Mouse (Mus musculus) kidney, embryonic 15.5 days (tissue): ENCODE results near the gene P4htm. TPM values are rescaled to one million over a fixed set of nuclear protein-coding genes. Genes with fewer than 3 reads are reported as not detected.

Experiments used
- ATAC-seq: fragments of 200-750 bp; cut with Nextera tagmentation; replicated peaks from 2 replicates; pipeline ENCODE4 v1.8.0; 2017; ENCODE audit warnings: moderate TSS enrichment; ENCODE audit not compliant: low FRiP score
- H3K27ac ChIP-seq: fragments of 300-500 bp; sonication (generic); 2 replicates; pipeline ENCODE4 v1.5.1; 2015; ENCODE audit warnings: mild to moderate bottlenecking, inconsistent platforms
- H3K27me3 ChIP-seq: fragments of 300-500 bp; sonication (generic); 2 replicates; pipeline ENCODE4 v1.6.1; 2015; ENCODE audit warnings: inconsistent platforms
- H3K36me3 ChIP-seq: fragments of 300-500 bp; sonication (generic); 2 replicates; pipeline ENCODE4 v1.6.1; 2015; ENCODE audit warnings: inconsistent platforms
- H3K4me1 ChIP-seq: fragments of 300-500 bp; sonication (generic); 2 replicates; pipeline ENCODE4 v1.6.1; 2015; ENCODE audit warnings: inconsistent platforms
- H3K4me2 ChIP-seq: fragments of 300-500 bp; sonication (generic); 2 replicates; pipeline ENCODE4 v1.6.1; 2015; ENCODE audit warnings: moderate library complexity, mild to moderate bottlenecking, inconsistent platforms
- H3K4me3 ChIP-seq: fragments of 300-500 bp; sonication (generic); replicated peaks from 2 replicates; pipeline ENCODE4 v1.5.1; 2015; ENCODE audit warnings: mild to moderate bottlenecking, inconsistent platforms
- H3K9ac ChIP-seq: fragments of 300-500 bp; sonication (generic); 2 replicates; pipeline ENCODE4 v1.6.1; 2015; ENCODE audit warnings: mild to moderate bottlenecking, inconsistent platforms
- H3K9me3 ChIP-seq: fragments of 300-500 bp; sonication (generic); replicated peaks from 2 replicates; pipeline ENCODE4 v1.6.1; 2016; ENCODE audit warnings: inconsistent platforms
- WGBS: fragments of 180-500 bp; shearing (Covaris S2); methylation state at CpG from one replicate; pipeline ENCODE4 v1.1.7; 2015; ENCODE audit warnings: mixed read lengths; 5-methylcytosine and 5-hydroxymethylcytosine counted together
- polyA plus RNA-seq: library from polyadenylated mRNA; unstranded; fragments of >200 nt; fragmentation: Nextera tagmentation; extraction: Ambion mirVana; gene quantifications from 2 replicates; pipeline ENCODE4 v1.2.1, GENCODE M21; 2015

P4htm gene
- polyA plus RNA-seq, 1 experiment from 2014 or later: 11.7 TPM

DNA sequence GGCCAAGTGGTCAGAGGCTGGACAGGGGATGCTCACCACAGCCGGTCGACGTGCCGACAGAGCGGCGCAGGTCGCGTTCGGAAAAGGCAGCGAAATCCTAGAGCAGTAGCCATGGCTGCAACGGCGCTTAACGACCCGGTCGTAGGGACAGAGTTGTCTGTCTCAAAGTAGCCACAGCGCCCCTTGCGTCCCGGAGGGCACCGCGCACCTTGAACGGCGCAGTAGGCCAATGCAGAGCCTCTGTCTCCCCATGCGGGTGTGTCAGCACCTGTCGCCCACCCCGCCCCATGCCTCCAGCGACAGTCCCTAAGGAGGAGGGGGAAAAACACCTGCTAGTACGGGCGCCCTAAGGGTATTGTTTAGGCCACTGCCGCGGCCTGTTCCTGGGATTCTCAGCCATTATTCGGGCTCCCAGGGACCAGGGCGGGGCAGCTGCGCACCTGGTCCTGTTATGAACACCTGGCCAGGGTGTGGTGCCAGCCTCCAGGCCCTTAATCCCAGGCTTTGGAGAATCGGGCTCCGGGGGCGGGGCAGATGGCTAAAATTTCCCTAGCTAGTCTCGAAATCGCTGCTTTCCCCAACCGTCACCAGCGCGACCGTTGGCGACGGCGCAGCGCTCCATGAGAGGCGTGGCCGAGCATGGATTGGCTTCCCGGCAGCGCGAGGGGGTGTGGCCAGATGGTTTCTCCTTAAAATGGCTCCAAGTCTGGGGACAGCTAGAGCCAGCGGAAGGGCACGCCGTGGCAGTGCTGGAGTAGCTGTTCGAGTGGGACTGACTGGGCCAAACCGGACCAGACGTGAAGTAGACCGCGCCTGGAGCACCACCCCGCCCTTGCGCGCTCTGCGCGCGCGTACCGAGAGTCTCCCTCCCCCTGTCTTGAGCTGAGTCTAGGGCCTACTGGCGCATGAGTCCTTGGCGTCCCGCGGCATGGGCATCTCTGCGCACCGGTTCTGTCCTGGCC lies 30.4 kb downstream of the P4htm start, which contains the start of gene Ndufaf3:
Gene Ndufaf3 (minus strand): TSS at position 620 of the 962 bp plus-strand sequence.
- Histone ChIP-seq H3K4me3 (peak within 1 kb of the TSS; percentile 64), H3K36me3 (peaks cover 55% of the 10 kb centered on the region), H3K27ac (peak within 1 kb of the TSS; percentile 94), H3K9ac (peak within 1 kb of the TSS; percentile 72), H3K4me1 (peaks cover 44% of the 10 kb centered on the region), H3K9me3 (no peaks in the 10 kb centered on the region), H3K4me2 (peak within 1 kb of the TSS; percentile 91), H3K27me3 (no peaks in the 10 kb centered on the region)
- peak; percentile 82 for ATAC-seq
- WGBS: under 1% methylated on average over 73 of the region's 73 CpGs

DNA sequence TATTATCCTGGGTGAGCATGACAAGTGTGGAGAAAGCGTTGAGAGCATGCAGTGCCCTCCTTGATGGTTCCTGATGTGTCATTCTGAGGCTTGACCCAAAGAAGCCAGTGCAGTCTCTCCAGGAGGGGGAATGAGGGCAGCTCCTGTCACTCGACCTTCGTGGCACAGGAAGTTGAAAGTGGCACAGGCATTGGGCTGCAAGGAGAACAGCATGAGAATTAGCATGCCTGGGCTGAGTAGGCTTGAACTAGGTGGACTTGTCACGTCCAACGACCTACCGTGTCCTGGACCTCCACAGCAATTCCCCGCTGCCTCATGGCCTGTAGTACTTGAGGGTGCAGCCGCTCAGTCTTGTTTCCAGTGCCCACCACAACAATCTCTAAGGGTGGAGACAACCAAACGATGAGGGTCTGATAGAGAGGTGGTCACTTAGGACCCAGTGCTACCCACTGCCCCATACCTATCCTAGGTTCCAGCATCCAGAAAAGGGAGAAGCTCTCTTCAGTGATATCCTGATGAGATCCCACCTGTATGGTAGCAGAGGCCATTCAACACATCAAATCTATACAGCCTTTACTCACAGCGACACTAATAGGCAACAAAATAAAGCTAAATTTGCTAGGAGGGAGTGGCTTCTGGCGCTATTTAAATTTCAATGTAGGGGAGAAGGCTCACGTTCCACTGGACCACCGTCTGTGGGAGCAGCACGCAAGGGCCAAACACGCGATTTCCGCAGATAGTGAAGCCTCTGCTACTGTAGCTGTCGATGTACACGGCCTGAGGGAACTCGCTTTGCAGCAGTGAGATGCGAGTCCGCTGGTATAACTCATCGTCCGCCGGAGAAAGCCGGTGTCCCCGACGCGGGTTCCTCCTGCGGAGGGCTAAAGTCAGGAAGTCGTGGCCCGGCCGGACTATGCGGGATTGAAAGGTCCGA lies 31.3 kb downstream of the P4htm start:
- peak overlapping the region; percentile 64 for H3K4me3 ChIP-seq
- 12% methylated on average over 35 of the region's 35 CpGs for WGBS
- H3K9ac ChIP-seq: peak overlapping the region; percentile 72
- H3K4me2 ChIP-seq: peak overlapping the region; percentile 91
- no peaks in the 10 kb centered on the region for H3K9me3 ChIP-seq
- H3K4me1 ChIP-seq: peaks cover 52% of the 10 kb centered on the region
- H3K36me3 ChIP-seq: peaks cover 55% of the 10 kb centered on the region
- no peak for ATAC-seq
- peak overlapping the region; percentile 94 for H3K27ac ChIP-seq
- H3K27me3 ChIP-seq: no peaks in the 10 kb centered on the region

DNA sequence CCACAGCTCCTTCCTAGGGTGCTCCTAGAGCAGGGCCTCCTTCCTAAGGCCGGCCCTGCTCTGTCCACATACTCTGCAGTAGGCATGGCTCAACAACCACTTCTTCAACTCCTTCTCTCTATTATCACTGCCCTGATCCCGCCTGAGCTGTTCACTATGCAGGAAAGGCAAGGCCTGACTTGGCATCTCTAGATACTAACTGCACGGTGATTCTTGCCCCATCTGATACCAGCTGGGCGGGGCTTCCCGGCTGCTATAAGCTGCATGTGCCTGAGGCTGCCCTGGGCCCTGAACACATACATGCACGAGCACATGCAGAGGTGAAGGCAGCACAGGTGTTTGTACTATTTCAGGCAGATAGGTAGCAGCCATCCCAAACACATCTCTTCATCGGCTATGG lies 33.3 kb downstream of the P4htm start:
- H3K36me3 ChIP-seq: peaks cover 56% of the 10 kb centered on the region
- H3K4me3 ChIP-seq: no peak overlapping the region
- no peak overlapping the region for H3K27ac ChIP-seq
- H3K4me1 ChIP-seq: peaks cover 41% of the 10 kb centered on the region
- no peak overlapping the region for H3K9ac ChIP-seq
- no peaks in the 10 kb centered on the region for H3K27me3 ChIP-seq
- ATAC-seq: no peak
- H3K9me3 ChIP-seq: no peaks in the 10 kb centered on the region
- H3K4me2 ChIP-seq: no peak overlapping the region
- WGBS: 84% methylated on average over 7 of the region's 7 CpGs

DNA sequence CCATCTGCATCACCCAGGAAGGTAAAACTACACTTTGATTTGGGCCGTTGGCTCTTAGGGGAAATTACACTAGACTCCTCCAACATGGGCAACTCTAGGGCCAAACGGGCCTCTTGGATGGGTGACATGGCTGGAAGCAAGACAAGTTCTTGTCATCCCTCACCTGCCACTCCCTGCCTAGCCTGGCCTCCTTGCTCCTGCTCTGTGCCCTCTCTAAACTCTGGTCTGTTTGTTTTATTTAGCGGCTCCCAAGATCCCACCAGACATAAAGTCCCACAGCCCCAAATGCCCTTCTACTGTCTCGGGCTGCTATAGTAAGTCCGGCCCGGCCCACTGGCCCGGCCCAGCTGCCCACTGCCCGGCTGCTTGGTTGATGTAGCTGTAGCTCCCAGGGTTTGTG lies 33.8 kb downstream of the P4htm start:
- Histone ChIP-seq H3K9me3 (no peaks in the 10 kb centered on the region), H3K36me3 (peaks cover 60% of the 10 kb centered on the region), H3K27ac (no peak overlapping the region), H3K9ac (no peak overlapping the region), H3K4me3 (no peak overlapping the region), H3K4me1 (peaks cover 36% of the 10 kb centered on the region), H3K4me2 (no peak overlapping the region), H3K27me3 (no peaks in the 10 kb centered on the region)
- WGBS: 91% methylated on average over 8 of the region's 8 CpGs
- no peak for ATAC-seq

DNA sequence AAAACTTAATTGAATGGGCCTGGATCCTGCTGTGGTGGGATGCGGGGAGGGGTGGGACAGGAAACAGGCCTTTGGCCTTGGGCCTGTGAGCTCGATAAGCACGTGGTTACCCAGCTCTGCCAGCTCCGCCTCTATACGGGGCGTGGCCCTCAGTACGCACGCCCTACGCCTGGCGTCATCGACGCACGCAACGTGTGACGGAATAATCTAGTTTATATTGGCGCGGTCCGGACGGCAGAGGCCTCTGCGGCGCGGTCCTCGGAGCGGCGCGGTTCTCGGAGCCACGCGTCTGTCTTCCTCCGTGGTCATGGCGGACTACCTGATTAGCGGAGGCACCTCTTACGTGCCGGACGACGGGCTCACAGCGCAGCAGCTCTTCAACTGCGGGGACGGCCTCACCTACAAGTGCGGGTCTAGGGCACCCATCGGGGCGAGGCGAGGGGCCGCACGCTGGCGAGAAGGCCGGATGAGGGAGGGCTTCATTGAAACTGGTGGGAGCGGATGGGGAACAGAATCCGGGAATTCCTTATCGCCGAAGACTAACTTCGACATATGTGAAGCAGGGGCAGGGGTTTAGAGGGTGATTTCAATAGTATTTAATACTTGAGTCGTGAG lies 37.1 kb downstream of the P4htm start, which contains the start of gene Impdh2:
Gene Impdh2 (plus strand): TSS at position 60 of the 615 bp plus-strand sequence.
- H3K36me3 ChIP-seq: peaks cover 84% of the 10 kb centered on the region
- H3K4me2 ChIP-seq: peak within 1 kb of the TSS; percentile 71
- H3K4me1 ChIP-seq: peaks cover 15% of the 10 kb centered on the region
- H3K27ac ChIP-seq: peak within 1 kb of the TSS; percentile 86
- no peaks in the 10 kb centered on the region for H3K27me3 ChIP-seq
- ATAC-seq: peak; percentile 99
- peak within 1 kb of the TSS; percentile 54 for H3K4me3 ChIP-seq
- H3K9me3 ChIP-seq: no peaks in the 10 kb centered on the region
- under 1% methylated on average over 53 of the region's 53 CpGs for WGBS
- peak within 1 kb of the TSS; percentile 57 for H3K9ac ChIP-seq

DNA sequence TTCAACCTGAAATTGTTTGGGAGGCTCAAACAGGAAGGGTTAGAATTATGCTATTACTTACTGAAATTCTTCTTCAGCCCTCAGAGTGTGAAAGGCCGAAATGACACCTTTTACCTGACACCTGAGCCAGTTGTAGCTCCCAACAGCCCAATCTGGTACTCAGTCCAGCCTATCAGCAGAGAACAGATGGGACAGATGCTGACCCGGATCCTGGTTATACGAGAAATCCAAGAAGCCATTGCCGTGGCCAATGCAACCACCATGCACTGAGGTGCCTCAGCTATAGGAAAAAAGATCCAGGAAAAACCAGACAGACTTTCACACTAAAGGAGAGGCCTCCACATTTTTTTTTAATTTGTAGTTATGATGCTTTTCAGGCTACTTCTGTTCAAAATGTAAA lies 38.3 kb downstream of the P4htm start:
- ATAC-seq: no peak
- H3K36me3 ChIP-seq: peaks cover 84% of the 10 kb centered on the region

DNA sequence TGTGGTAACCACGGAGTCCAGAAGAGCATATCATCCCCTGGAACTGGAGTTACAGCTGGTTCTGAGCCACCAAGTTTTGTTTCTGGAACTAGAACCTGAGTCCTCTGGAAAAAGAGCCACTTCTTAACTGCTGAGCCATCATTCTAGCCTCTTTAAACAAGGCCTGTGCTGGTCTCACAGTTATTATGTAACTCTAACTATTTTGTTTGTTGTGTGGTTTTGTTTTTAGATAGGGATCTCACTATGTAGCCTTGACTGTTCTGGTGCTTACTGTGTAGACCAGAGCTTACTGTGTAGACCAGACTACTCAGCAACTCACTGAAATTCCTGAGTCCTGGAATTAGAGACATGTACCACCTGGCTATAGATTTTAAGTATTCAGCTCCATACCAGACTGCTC lies 50.6 kb downstream of the P4htm start:
- Histone ChIP-seq H3K4me1 (no peaks in the 10 kb centered on the region), H3K36me3 (peaks cover 94% of the 10 kb centered on the region), H3K9ac (no peak overlapping the region), H3K4me3 (no peak overlapping the region), H3K27me3 (no peaks in the 10 kb centered on the region), H3K27ac (no peak overlapping the region), H3K9me3 (no peaks in the 10 kb centered on the region), H3K4me2 (no peak overlapping the region)
- ATAC-seq: no peak
- 82% methylated on average over 1 of the region's 1 CpGs for WGBS

More for the DNA sequence above, 38.3 kb downstream of the P4htm start:
- Histone ChIP-seq H3K4me1 (peaks cover 15% of the 10 kb centered on the region), H3K9ac (no peak overlapping the region), H3K9me3 (no peaks in the 10 kb centered on the region), H3K4me3 (no peak overlapping the region), H3K27ac (peak overlapping the region; percentile 58; the same call in 1 of the 2 replicates), H3K27me3 (no peaks in the 10 kb centered on the region), H3K4me2 (no peak overlapping the region)
- 89% methylated on average over 4 of the region's 4 CpGs for WGBS

DNA sequence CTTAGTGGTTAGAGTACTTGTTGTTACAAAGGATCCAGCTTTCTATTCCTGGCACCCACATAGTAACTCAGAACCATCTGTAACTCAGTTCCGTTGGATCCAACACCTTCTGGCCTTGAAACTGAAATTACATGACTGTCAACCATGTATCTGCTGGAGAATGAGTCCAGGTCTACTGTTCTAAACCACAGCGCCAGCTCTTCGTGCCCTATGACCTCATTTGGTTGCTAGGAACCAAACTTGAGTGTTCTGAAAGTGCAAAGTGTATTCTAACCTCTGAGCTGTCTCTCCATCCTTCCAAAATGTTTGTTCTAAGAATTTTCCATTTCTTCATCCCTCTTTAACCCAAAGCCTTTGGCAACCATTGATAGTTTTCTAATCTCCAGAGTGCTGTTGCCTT lies 51.5 kb downstream of the P4htm start:
- H3K27ac ChIP-seq: no peak overlapping the region
- no peak overlapping the region for H3K4me2 ChIP-seq
- H3K9me3 ChIP-seq: no peaks in the 10 kb centered on the region
- H3K27me3 ChIP-seq: no peaks in the 10 kb centered on the region
- 96% methylated on average over 3 of the region's 3 CpGs for WGBS
- H3K9ac ChIP-seq: no peak overlapping the region
- H3K4me3 ChIP-seq: no peak overlapping the region
- no peak for ATAC-seq
- peaks cover 96% of the 10 kb centered on the region for H3K36me3 ChIP-seq
- H3K4me1 ChIP-seq: no peaks in the 10 kb centered on the region

DNA sequence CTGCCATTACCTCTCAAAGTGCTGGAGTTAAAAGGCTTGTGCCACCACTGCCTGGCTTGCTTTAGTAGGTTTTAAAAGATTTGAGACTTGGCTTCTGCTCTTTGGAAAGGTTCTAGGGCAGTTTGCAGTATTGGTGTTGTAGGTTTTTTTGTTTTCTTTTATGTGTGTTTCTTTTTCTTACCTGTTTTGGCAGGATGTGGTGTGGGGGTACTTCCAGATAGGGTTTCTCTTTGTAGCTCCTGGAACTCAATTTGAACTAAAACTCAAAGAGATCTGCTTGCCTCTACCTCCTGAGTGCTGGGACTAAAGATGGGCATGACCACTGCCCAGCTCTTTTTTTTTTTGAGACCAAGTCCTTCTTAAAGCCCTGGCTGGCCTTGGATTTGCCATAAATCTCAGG lies 56.6 kb downstream of the P4htm start:
- Histone ChIP-seq H3K4me1 (no peaks in the 10 kb centered on the region), H3K36me3 (peaks cover 96% of the 10 kb centered on the region)

DNA sequence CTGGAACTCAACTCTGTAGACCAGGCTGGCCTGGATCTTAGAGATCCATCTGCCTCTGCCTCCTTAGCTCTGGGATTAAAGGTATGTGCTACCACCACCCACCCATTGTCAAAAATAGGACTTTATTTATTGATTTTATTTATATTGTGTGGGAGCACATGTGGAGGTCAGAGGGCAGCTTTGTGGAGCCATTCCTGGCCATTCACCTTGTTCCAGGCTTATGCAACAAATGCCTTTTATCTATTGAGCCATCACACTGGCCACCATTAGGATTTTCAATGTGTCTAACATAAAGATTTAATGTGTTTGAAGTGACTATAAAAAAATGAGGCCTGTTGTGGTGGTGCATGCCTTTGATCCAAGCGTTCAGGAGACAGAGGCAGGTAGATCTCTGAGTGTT lies 66.0 kb downstream of the P4htm start:
- Histone ChIP-seq H3K27me3 (no peaks in the 10 kb centered on the region), H3K4me2 (no peak overlapping the region), H3K4me1 (no peaks in the 10 kb centered on the region), H3K9ac (no peak overlapping the region), H3K9me3 (no peaks in the 10 kb centered on the region), H3K27ac (no peak overlapping the region), H3K36me3 (peaks cover 90% of the 10 kb centered on the region), H3K4me3 (no peak overlapping the region)
- 91% methylated on average over 1 of the region's 1 CpGs for WGBS
- no peak for ATAC-seq

More for the DNA sequence above, 56.6 kb downstream of the P4htm start:
- H3K27ac ChIP-seq: no peak overlapping the region
- H3K27me3 ChIP-seq: no peaks in the 10 kb centered on the region
- H3K9me3 ChIP-seq: no peaks in the 10 kb centered on the region
- ATAC-seq: no peak
- H3K4me2 ChIP-seq: no peak overlapping the region
- H3K4me3 ChIP-seq: no peak overlapping the region
- H3K9ac ChIP-seq: no peak overlapping the region

DNA sequence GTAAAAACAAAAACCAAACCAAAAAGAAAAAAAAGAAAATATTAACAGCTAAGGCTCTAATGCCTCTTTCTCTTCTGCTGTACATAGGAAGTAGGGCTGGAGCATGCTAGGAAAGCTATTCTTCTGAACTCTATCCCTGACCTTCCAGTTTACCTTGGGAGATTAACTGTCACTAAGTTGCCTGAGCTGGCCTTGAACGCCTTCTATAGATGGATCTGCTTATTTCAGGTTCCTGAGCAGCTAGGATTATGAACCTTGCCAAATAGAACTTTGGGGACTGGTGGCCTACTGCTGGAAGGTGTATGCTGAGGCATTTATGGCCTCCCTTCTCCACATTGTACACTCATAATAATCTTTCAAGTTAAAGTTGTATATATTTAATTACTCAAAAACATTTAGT lies 66.5 kb downstream of the P4htm start:
- H3K4me2 ChIP-seq: no peak overlapping the region
- H3K27ac ChIP-seq: no peak overlapping the region
- H3K9ac ChIP-seq: no peak overlapping the region
- H3K27me3 ChIP-seq: no peaks in the 10 kb centered on the region
- no peak overlapping the region for H3K4me3 ChIP-seq
- no peaks in the 10 kb centered on the region for H3K4me1 ChIP-seq
- peaks cover 85% of the 10 kb centered on the region for H3K36me3 ChIP-seq
- H3K9me3 ChIP-seq: no peaks in the 10 kb centered on the region
- ATAC-seq: no peak
- WGBS: 88% methylated on average over 1 of the region's 1 CpGs
